Mouse (Mus musculus) splenic B cell, adult 2 months (primary cell): Measurements from ENCODE around the gene Gm45837.

Source experiments
- DNase-seq: peaks from one replicate; pipeline ENCODE4 v3.0.0-alpha.2; 2011; ENCODE audit warnings: low read depth, low spot score
- H3K27me3 ChIP-seq: 2 replicates; pipeline ENCODE4 v1.6.1; 2012; ENCODE audit warnings: mild to moderate bottlenecking, low read length, moderate library complexity, mixed read lengths; ENCODE audit not compliant: control insufficient read depth, poor library complexity, insufficient read depth, severe bottlenecking
- H3K36me3 ChIP-seq: 2 replicates; pipeline ENCODE4 v1.6.1; 2012; ENCODE audit warnings: mild to moderate bottlenecking, low read length, moderate library complexity, mixed read lengths; ENCODE audit not compliant: control insufficient read depth, poor library complexity, insufficient read depth, severe bottlenecking

Gm45837 gene

GRCm38 (mm10) chr7:101410267-101410936 lies at the start of gene Gm45837:
Gene Gm45837 (plus strand): TSS chr7:101410886.
- no peak for DNase-seq
- no peaks in the 10 kb centered on the region for H3K27me3 ChIP-seq
- peaks cover 15% of the 10 kb centered on the region for H3K36me3 ChIP-seq

DNA sequence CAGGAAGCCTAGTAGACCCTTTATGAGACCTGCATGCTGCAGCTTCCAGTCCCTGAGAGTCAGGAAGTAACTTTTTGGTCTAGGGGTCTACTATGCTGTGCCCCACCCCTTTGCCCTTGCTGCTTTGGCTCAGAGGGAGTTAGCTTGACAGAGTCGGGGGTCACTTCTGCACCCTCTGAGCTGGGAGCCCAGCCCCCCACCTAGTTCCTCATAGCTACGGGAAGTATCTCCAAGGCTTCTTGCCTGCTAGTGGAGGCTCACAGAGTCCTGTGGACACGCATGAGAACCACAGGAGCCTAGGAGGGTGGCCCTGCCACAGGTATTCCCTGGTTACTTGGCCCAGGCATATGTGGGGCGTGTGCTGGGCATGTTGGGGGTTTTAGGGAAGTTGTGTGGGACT lies 49.7 kb upstream of the Gm45837 start:
- Histone ChIP-seq H3K27me3 (no peaks in the 10 kb centered on the region), H3K36me3 (peaks cover 2% of the 10 kb centered on the region; the same call in 1 of the 2 replicates)
- DNase-seq, result peak; percentile 55

- peaks cover 2% of the 10 kb centered on the region; the same call in 1 of the 2 replicates for H3K36me3 ChIP-seq
- H3K27me3 ChIP-seq, result no peaks in the 10 kb centered on the region
- peak; percentile 56 for DNase-seq
These were observed 48.9 kb upstream of the Gm45837 start for GRCm38 (mm10) chr7:101361767-101362166.

DNA sequence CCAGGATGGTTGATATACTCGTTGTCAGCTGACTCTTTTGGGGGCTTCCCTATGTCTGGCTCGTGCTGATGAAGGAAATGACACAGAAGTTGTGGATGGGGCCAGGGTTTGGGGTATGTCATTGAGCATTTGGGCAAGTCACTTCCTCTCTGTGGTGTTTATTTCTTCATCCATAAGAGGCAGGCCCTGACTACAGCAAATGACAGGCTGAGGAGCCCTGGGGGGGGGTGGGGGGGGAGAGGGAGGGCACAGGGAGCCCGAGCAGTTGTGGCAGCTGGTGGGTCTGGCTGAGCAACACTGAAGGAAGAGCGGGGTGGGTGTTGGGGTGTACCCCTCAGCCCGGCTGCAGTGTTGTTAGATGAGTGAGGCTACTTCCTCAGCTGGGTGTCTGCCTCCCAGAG lies 47.9 kb upstream of the Gm45837 start:
- Histone ChIP-seq H3K36me3 (peaks cover 2% of the 10 kb centered on the region; the same call in 1 of the 2 replicates), H3K27me3 (no peaks in the 10 kb centered on the region)
- DNase-seq, result peak; percentile 87

DNA sequence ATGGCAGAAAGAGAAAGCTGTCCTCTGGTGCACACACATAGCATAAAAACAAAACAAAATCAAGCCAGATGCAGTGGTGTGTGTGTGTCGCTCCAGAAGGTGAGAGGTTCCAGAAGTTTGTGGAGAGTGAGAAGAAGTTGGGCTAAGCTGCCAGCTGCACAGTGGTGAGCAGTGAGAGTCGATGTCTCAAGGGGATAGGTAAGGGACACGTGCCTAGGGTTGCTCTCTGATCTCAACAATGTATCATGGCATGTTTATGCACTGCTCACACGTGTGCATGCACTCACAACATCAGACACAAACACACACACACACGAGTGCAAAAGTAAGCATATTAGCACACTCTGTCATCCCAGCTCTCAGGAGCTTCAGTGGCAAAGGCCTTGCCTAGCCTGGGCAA lies 46.8 kb upstream of the Gm45837 start:
- Histone ChIP-seq H3K36me3 (peaks cover 2% of the 10 kb centered on the region; the same call in 1 of the 2 replicates), H3K27me3 (no peaks in the 10 kb centered on the region)
- peak; percentile 55 for DNase-seq

DNA sequence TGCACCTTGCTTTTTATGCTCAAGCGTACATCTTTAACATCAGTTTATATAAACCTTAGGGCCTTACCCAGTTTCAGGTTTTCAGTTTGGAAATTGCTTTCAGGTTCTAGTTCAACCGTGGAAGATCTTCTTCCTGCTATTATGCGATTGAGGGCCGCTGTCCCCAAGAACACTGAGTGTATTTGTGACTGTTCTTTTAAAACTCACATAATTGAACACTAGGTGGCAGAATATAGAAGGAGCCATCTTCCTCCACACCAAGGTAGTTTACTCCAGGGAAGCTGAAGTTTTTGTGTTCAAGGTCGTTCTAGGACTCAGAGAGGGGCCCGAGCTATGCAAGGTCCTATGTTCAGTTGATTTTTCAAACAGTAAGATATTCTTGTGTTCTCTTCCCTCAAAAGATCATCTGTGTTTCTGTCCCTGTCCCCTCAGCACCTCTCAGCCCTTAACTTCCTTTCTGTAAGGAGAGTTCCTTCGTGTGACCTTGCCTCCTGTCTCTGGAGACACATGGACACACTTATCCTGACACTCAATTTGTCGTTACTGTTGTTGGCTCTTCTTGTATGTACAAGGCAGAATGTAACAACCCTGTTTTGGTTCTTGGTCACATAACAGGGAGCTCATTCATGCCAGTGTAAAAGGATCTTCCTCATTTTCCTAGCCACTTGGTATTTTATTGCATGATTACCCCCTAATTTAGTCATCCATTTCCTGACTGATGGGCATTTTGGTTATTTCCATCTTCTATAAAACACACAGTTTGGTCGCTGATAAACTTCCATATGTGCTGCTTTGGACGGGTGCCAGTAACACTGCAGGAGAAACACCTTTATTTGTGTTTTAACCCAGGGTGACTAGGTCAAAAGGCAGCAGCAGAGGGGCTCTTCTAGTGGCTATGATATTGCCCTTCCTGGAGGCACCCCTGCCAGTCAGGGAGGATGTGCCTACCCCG lies 42.5 kb upstream of the Gm45837 start:
- DNase-seq, result peak; percentile 56
- Histone ChIP-seq H3K36me3 (peaks cover 4% of the 10 kb centered on the region), H3K27me3 (no peaks in the 10 kb centered on the region)

GRCm38 (mm10) chr7:101369666-101370065 lies 41.0 kb upstream of the Gm45837 start:
- DNase-seq, result peak; percentile 60
- Histone ChIP-seq H3K36me3 (peaks cover 13% of the 10 kb centered on the region), H3K27me3 (no peaks in the 10 kb centered on the region)

DNA sequence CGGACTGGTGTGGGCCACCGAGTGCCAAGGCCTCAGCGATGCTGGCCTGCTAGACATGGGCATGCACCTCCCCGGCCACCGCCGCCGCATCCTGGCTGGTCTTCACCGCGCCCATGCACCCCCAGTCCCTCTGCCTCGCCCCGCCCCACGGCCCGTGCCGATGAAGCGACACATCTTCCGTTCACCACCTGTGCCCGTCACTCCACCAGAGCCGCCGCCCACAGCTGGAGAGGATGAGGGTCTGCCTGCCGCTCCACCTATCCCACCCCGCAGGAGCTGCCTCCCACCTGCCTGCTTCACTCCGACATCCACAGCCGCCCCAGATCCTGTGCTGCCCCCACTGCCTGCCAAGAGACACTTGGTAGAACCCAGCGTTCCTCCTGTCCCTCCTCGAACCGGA lies 37.6 kb upstream of the Gm45837 start:
- peaks cover 18% of the 10 kb centered on the region for H3K36me3 ChIP-seq
- H3K27me3 ChIP-seq, result no peaks in the 10 kb centered on the region
- DNase-seq, result no peak

GRCm38 (mm10) chr7:101374155-101374554 lies 36.5 kb upstream of the Gm45837 start:
- DNase-seq, result peak; percentile 76
- no peaks in the 10 kb centered on the region for H3K27me3 ChIP-seq
- peaks cover 18% of the 10 kb centered on the region for H3K36me3 ChIP-seq

DNA sequence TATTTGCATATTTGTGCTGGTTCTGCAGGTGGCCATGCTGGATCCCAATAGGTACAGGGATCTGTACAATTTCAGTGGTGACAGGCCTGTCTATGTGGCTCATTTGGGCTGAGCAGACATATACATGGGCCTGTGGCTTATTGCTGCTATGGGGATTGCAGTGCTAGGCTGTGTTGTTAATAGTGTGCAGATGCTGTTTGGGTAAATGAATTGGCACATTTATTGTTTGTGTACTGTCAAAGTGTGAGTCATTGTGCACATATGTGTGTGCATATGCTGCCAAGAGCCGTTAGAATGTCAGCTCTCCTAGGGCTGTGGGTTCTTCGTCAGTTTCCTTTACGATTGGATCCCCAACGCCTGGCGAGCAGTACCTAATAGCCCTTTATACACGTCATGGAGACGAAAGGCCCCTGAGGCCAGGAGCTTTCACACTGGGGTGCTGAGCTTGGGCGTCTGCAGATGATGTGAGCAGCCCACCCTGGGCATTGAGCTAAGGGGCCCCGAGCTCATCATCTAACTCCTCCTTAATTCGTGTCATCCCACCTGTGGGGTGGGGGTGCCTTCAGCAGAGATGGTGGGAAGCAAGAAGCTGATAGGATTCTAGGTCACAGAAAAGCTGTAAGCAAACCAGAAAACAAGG lies 33.9 kb upstream of the Gm45837 start:
- H3K27me3 ChIP-seq, result no peaks in the 10 kb centered on the region
- H3K36me3 ChIP-seq, result peaks cover 20% of the 10 kb centered on the region
- DNase-seq, result no peak

DNA sequence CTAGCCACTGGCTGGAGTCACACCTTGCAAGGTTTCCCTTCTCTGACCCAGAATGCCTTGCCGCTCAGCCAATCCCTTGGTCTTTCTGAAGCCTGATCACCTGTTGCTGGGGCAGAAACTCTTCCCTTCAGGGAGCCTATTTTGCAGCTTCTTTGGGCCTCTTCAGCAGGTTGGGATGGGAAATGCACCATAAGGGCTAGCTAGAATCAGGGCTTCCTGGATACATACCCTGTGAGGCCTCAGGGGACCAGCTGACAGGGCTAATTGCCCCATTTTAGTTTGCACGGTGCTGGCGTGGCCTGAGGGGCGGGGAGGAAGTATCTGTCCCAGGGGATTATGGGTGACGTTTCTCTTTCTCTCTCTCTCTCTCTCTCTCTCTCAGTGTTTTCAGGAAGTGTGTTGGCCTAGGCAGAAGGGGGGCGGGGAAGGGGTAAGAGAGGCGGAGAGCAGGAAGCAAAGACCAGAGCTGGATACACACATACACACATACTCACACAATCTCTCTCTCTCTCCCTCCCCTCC lies 32.9 kb upstream of the Gm45837 start:
- DNase-seq, result peak; percentile 97
- Histone ChIP-seq H3K36me3 (peaks cover 19% of the 10 kb centered on the region), H3K27me3 (no peaks in the 10 kb centered on the region)

DNA sequence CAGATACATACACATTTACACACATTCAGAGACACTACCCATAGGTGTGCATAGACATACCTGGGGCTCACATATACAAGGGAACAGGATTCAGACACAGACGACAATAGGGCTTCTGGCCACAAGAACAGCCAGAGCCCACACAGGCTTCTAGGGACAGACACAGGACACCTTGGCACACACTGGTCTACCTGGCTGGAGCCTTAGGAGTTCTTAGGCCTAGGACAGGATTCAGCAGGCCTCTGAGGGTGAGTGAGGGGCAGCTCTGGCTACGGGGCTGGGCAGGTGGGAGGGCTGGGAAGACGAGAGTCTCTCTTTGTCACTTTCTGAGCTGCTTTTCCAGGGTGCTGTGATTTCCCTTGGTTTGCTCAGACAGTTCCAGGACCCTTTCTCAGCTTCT lies 32.4 kb upstream of the Gm45837 start:
- Histone ChIP-seq H3K27me3 (no peaks in the 10 kb centered on the region), H3K36me3 (peaks cover 16% of the 10 kb centered on the region)
- DNase-seq, result no peak

GRCm38 (mm10) chr7:101378796-101379465 lies 31.8 kb upstream of the Gm45837 start:
- no peaks in the 10 kb centered on the region for H3K27me3 ChIP-seq
- peaks cover 12% of the 10 kb centered on the region for H3K36me3 ChIP-seq
- DNase-seq, result no peak

DNA sequence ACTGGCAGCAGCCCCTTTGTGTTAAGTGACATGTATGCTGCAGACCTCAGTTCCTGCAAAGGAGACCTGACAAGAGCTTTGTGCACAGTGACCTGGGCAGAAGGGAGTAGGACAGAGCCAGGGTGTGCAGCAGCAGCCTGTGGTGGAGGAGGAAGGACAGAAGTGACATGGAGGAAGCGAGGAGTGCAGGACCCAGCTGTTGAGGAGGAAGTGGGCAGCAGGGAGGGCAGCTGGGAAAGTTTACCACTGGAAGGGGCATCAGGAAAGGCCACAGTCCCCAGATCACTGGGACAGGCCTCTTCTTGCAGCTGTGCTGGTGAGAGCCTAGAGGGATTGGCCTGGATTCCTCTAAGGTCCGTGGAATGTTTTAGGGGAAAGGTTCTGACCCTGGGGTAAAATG lies 31.0 kb upstream of the Gm45837 start:
- Histone ChIP-seq H3K36me3 (peaks cover 10% of the 10 kb centered on the region), H3K27me3 (no peaks in the 10 kb centered on the region)
- no peak for DNase-seq
